Mouse (Mus musculus) heart, postnatal 36 days (tissue): ENCODE measurements around the gene Il2. TPM values are rescaled to one million over a fixed set of nuclear protein-coding genes. Genes with fewer than 3 reads are reported as not detected.

Experiments
- DNase-seq, 2 experiments: peaks; one replicate each; pipeline ENCODE4 v3.0.0; 2021 to 2022
- intact Hi-C: fragments of 180-260 bp; cut with DNase I; formaldehyde crosslinking; loops from one replicate; pipeline ENCODE4 v1.15.1; 2025
- total RNA-seq, 2 experiments: library from RNA; stranded (reverse); gene quantifications; 2 replicates each; pipeline ENCODE4 v1.2.3; 2021

The Il2 gene
- not detected for total RNA-seq

DNA sequence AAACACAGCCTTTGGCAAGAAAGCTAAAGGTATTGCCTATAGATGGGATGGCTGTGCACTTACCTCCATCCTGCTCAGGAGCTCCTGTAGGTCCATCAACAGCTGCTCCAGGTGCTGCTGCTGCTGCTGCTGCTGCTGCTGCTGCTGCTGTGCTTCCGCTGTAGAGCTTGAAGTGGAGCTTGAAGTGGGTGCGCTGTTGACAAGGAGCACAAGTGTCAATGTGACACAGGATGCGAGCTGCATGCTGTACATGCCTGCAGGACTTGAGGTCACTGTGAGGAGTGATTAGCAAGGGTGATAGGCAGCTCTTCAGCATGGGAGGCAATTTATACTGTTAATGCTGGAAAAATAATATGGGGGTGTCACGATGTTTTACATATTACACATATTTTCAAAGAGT lies at the start of gene Il2:
Gene Il2 (minus strand): TSS at position 305 of the 400 bp plus-strand sequence.
- DNase-seq, result no peak
- intact Hi-C loops, result no loop called here

DNA sequence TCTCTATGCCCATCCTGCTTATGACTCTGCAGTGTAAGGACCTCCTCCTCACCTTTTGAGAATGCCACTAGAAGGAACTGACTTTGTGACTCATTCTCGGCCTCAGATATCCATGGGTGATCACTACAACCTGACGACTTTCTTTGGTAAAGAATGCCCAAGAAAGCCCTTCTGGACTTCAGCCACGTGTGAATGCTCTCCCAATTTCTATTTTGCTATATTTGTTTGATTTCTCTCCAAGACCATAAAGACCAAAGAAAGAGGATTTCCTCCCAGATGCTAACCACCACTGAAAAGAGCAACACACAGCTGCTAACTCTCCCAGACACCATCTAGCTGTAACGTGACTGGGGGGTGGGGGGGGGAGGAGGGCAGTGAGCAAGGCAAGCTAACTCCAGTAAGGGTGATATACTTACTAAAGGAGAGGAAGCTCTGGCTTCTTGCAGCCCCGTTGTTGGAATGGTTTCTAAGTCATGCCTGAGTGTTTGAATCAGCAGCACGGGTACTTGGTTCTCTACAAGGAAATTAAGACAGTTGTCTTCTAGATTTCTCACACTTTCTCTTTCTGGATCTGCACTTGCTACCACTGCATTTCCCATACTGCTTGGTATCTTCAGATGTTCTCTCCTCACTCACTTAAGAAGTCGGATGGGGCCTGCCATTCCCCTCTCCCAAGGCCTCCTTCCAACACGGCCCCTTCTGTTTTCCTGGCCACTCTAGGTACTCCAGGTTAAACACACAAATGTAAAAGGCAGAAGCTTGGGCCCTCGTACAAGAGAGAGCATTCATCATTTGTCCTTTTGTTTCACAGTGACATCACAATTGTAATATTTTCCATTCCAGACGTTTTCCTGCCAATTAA lies 49.2 kb upstream of the Il2 start:
- intact Hi-C loops, result no loop called here
- DNase-seq, result no peak

DNA sequence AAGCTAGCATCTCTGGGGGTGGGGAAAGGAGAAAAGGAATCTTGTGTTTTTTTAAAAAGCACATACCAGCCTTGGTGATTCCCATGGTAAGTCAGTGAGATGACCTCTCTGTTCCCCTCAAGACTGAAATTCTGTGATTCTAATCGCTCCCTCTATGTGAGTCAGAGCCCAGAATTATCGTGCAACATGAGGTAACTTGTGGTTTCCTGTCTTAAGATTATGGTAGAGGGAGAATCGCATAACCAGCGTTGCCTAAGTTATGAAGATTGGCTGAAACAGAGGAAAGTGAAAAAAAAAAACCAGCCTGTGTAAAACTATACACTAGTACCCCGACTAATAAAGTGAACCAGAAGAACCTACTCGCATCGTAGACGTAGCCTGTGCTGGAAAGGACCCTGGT lies 47.5 kb upstream of the Il2 start:
- DNase-seq, result no peak
- intact Hi-C loops, result no loop called here

DNA sequence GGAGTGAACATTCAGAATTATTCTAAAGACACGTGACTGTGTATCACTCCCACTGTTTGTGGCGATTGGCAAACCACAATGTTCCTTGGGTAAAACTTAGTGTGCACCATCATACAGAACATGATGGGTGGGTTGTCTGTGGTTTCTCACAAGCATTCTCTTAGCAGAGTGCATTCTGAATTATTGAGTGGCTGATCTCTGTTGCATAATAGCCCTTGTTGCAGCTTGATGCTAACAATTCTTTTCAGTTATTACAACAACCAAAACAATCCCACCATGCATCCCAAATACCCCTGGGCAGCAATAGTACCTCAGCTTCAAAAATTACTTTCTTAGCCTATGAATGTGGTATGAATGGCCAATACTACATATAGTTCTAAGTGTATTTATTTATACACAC lies 43.5 kb upstream of the Il2 start:
- intact Hi-C loops, result no loop called here
- DNase-seq, result no peak

DNA sequence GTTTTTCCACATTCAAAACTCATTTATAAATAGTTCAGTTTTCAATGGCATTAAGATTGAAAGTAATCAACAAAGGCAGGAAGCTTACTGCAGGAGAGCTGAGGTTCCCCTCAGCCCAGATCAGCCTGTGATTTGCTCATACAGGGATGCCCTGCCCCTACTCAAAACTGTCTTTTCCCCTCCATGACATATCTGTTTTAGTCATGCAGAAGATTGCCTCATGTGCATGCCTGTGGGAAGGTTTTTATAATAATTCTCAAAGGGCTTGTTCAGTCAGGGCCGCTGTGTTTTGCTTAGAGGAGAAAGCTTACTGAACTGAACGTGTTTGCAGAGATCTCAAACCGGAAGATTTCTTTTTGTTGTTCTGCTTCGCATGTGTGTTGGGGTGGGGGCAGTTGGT lies 35.3 kb upstream of the Il2 start:
- no peak for DNase-seq
- intact Hi-C loops, result no loop called here

DNA sequence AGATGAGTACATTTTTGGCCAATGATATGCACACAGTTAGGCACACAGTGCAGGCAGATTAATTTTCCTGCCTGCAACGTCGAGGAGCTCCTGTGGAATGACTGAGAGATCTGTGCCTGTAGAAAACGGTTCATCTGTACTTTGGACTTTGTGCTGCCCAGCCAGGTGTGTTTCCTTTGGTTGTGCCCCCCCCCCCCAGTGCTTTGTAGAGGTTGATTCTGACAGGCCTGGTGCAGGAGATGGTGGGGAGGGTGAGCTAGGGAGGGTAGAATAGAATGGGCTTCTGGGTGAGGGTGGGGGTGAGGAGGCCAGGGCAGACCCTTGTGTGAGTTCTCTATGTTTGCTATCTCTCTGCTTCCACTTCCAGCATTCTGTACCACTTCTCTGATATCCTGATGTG lies 32.5 kb upstream of the Il2 start:
- intact Hi-C loops, result no loop called here

DNA sequence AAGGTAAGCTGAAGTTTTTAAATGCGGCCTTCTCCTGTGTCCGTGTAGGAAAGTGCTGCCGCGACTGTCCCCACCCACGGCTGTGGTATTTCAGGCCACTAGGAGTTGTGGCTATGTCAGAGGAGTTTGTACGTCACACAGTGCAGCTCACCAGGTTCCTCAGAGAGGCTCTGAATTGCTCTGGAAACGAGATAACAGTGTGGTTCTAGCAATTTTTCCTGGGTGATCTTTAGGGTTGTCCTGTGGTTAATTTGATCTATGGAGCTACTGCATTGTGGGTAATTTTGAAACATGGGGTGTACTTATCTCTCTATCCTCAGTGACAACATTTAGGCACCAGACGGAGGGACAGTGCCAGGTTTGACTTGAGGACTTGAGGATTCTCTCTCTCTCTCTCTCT lies 31.3 kb upstream of the Il2 start:
- DNase-seq, result no peak
- intact Hi-C loops, result no loop called here

More for the DNA sequence above, 32.5 kb upstream of the Il2 start:
- DNase-seq, result no peak

DNA sequence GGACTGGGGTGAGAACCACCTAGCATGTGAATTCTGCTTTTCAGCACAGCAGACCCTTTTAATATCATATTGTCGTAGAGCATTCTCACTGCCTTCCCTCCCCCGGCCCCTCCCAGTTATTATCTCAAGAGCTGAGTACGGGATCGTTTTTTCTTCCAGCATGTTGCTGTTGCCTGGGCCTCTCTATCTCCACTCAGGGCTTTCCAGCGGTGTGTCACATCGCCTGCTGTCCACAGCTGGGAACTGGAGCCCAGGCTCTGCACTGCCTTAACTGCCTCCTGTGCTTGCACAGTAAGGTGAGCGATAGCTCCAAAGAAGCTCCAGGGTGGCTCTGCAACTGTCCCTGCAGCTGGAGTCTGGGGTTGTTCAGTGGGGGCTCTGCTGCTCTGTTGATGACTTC lies 28.6 kb upstream of the Il2 start:
- intact Hi-C loops, result no loop called here
- DNase-seq, result no peak

DNA sequence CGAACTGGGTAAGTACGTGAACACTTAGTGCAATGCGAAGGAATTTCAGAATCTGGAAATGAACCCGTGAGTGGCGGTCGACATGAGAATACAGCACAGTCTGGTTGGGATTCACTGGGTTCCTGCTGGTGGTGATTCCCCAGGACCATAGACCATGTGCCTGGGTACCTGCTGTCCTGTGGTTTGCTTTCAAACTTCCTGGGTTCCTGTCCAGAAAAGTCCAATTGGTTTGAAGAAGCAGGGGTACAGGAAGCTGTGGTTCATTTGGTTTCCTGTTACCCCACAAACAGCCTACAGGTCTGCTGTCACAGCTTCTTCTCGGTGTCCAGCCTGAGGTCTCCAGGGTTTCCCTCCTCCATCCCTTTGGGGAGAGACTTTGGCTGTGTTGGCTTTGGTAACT lies 27.2 kb upstream of the Il2 start:
- intact Hi-C loops, result no loop called here

DNA sequence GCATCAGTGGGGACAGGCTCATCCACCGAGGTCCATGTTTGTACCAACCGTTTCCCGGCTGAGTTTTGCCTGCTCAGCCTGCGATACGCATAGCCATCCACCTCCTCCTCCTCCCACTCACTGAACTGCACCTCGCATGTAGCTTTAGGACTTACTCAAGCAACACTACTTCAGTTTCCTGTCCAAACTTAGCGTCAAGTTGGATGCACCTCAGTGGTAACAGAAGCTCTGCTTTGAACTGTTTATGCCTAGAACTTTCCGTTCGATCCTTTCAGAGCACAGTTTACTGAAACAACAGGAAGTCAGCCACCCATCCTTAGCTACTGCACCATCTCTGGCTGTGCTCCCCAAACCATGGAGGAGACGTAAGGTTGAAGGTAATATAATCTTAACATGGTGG lies 26.5 kb upstream of the Il2 start:
- intact Hi-C loops, result no loop called here
- no peak for DNase-seq

More for the DNA sequence above, 27.2 kb upstream of the Il2 start:
- no peak for DNase-seq

DNA sequence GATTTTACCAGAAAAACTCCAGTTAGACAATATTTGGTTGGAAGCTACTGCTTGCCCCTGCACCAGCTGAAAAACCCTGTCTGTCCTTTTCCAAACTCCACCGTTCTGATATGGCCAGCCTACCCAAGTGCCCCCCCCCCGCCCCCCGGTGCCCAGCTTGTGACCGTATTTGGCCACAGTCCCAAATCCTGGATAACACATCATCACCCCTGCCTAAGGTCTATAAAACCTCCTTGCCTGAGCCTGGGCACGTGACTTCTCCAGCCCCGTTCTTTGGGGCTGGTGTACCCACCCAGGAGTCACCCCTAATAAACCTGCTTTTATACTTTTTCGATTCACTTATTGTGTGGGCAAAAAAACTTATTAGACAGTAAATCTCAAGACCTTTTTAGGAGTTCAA lies 21.1 kb upstream of the Il2 start:
- DNase-seq, result no peak
- intact Hi-C loops, result no loop called here

DNA sequence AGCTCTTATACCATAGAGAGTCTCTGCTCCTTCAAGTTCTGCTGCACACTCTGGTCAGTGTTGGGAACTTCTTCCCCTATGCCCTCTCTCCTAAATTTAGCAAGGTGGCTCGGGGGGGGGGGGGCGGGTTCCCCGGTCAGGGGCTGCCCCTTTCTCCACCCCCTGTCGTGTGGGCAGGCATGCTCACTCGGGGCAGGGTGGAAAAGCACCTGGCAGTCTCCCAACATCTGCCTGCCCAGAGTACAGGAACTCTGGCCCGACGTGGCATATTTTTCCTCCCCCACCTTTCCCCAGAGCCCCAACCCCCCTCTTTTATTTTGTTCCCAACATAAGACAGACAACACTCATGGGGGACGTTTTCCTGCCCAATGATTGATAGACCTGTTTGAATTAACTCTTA lies 20.6 kb upstream of the Il2 start:
- intact Hi-C loops, result no loop called here
- no peak for DNase-seq

DNA sequence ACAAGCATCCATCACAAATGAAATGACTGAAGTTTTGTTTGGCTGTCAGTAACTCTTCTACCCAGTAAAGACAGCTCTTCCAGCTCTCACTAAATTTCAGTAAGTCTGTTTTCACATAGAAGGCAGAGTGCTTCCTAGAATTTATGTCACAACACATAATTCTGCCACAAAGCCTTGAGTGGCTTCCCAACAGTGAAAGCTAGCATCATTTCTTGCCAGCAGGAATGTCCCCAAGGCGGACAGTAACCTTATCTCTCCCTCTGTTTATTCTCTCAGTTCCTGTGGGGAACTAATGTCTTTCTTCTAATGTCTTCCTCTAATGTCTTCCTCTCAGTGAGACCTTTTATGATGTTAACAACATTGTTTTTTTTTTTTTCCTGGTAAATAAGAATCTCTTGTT lies 19.2 kb upstream of the Il2 start:
- DNase-seq, result no peak
- intact Hi-C loops, result no loop called here

DNA sequence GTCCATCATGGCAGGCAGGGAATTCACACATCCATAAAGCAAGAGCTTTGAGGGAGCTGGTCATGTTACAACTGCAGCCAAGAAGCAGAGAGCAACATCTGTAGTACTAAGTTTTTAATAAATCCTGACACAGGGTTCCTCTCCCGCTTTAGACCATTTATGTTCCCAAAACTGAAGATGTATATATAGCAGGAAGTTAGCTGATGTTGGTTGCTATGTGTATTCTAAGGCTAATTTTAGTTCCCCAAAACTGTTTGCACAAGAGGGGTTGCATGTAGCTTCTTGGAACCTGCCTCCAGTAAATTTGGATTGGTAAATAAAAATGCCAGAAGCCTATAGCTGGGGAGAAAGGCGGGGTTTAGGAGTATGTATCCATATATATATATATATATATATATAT lies 16.1 kb upstream of the Il2 start:
- no peak for DNase-seq
- intact Hi-C loops, result no loop called here

DNA sequence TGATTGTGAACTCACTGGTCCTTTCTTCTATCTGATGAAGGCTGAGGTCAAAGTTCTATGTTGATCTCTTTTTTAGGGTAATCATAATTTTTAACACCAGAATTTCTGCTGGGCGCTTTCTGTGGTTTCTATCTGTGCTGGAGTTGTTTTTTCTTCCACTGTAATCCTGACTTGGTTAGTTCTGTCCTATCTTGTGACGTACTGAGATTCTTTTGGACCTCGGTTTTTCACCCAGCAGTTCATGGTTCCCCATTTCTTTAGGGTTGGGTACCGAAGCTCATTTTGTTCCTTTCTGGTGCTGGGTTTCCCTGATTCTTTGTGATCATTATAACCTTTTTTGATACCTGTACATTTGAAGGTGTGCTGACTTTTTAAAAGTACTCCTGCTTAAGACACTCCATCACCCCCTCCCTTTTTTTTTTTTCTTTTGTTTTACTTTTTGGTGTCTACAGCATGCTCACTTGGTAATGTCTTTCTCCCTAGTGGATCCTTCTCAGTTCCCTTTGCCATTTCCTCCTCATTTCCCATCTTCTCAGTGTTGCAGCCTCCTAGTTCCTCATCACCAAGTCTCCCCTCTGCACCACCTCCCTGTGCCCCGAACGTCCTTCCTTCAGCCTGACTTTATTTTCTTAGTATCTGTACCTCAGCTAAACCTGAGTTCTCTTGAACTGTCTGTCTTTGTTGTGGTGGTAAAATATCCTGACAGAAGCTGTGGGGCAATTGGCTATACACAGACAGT lies 14.6 kb upstream of the Il2 start:
- no peak for DNase-seq
- intact Hi-C loops, result no loop called here

DNA sequence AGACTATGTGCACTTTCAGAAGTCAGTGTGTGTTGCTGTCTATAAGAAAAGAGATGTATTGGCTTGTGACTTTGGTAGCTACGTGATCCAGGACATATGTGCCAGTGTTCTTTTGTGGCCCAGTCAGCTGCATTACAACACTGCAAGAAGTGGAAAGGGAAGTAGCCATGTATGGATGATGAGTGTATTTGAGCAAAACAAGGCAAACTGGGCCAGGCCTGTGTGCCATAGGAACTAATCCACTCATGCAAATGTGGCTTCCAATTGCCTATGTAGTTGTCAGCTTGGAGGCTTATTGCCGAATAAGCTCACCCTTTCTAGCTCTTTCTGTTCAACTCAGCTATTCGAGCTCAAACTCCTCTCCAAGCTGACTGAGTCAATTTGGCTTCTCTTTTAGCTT lies 13.4 kb upstream of the Il2 start:
- no peak for DNase-seq
- intact Hi-C loops, result no loop called here

DNA sequence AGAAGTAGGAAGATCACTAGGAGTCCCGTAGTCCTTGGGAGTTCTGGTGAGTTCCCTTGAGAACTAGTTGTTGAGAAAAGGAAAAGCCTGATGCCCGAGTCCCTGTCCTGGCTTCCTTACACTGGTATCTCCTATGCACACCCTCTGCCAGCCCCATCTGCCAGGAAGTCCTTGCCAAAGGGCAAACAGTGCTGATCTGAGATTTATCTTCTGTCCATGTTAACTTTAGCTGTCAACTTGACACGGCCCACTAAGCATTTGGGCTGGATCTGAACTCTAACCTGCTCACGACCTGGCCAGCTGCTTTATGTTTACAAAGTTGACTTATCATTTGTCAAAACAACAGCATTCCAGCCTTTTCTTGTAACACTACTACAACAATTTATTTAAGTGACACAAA lies 11.5 kb upstream of the Il2 start:
- DNase-seq, result no peak
- intact Hi-C loops, result no loop called here

DNA sequence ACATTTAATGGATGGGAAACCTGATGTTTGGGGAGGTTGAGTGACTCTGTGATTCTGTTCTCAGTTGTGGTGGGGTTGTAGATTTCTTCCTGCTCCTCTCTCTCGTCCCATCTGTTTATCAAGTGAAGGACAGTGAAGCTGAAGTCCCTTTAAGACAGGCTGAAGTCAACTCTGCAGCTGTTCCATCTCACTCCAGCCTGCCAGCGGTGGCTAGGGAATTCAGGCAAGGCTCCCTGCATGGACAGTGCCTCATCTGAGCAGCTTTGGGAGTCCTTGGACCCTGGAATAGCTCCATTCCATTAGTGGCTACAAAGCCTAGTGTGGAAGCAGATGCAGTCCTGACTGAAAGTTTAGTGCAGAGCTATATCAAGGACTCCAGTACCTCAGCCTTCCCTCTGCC lies 3.3 kb upstream of the Il2 start:
- peak; percentile 30 to 54 for DNase-seq
- intact Hi-C loops, result no loop called here

DNA sequence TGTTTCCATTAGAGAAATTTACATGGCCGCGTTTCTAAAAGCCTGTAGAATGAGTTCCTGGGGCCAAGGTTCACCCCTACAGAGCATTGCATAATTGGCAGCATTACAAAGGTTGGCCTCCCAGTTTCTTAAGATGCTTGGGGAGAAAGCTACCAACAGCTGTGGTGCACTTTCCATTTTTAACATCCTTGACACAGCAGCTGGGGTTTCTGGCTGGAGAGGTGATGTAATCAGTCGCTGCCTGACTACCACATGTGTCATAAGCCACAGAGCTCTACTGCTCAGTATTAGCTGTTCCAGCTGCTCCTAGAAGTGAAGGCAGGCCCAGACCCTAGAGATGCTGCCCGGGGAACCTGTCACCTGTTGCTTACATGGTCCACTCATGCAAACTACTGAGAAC lies 2.5 kb upstream of the Il2 start:
- DNase-seq, result peak; percentile 31 to 51
- intact Hi-C loops, result no loop called here

DNA sequence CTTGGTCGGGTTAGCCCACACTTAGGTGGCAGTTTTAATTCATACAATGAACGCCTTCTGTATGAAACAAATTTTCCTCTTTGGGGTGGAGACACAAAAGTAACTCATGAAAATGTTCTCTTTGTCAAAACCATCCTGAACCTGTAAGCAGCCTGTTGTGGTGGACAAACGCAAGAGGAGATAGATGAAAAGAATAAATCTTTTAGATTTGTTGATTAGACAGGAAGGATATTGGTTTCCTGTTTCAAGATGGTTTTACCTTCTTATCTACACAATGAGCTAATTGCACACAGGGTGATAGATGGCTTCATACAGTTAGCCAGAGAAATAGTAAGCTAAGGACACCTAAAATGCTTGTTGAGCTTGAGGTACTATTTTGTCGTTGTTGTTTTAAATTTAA lies 403 bp upstream of the Il2 start:
- intact Hi-C loops, result no loop called here
- no peak for DNase-seq

DNA sequence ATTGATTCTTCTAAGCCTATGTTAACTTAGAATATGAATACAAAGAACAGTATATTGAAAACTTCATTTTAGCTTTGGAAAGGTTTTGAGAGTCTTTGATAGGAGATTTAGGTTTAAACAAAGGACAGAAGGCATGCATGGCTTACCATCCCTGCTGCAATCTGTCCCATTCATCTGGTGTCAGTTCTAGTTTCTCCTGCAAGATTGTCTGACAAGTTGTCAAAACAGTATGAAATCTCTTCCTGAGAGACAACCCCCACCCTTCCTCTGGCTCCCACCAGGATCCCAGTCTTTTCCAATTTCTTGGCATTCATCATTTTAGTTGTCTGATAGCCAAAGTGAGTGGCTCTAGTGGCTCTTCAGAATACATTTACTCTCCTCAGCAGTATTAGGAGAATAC lies 35.0 kb downstream of the Il2 start:
- intact Hi-C loops, result no loop called here
- no peak for DNase-seq

DNA sequence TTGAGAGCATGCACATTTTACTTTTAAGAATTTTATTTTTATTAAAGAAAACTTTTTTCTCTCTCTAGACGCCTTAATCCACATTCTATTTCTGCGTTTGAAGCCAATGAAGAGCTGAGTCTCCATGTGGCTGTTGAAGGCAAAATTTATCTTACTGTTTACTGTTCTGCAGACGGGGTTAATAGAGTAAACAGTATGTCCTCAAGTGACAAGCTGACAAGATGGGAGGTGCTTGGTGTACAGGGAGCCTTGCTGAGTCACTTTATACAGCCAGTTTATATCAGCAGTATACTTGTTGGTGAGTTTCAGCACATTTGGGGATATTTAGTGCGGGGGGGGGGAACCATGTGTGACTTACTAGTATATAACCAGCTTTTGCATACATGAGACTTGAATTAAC lies 40.9 kb downstream of the Il2 start:
- intact Hi-C loops, result no loop called here

More for the DNA sequence above, 40.9 kb downstream of the Il2 start:
- no peak for DNase-seq
